Mouse (Mus musculus) intestine, embryonic 16.5 days (tissue): Measurements from ENCODE around the gene Neurod2. TPM values are rescaled to one million over a fixed set of nuclear protein-coding genes. Genes with fewer than 3 reads are reported as not detected.

Source experiments
- ATAC-seq: fragments of 200-750 bp; cut with Nextera tagmentation; 2 replicates; pipeline ENCODE4 v1.8.0; 2017; ENCODE audit warnings: moderate TSS enrichment, moderate library complexity
- H3K27ac ChIP-seq: fragments of 300-500 bp; sonication (generic); 2 replicates; pipeline ENCODE4 v1.5.1; 2014; ENCODE audit warnings: mild to moderate bottlenecking, low read length
- H3K27me3 ChIP-seq: fragments of 300-500 bp; sonication (generic); replicated peaks from 2 replicates; pipeline ENCODE4 v1.6.1; 2014; ENCODE audit warnings: low read length, control low read depth, mixed read lengths; ENCODE audit not compliant: control insufficient read depth, insufficient read depth
- H3K36me3 ChIP-seq: fragments of 300-500 bp; sonication (generic); 2 replicates; pipeline ENCODE4 v1.6.1; 2014; ENCODE audit warnings: low read length, control low read depth; ENCODE audit not compliant: control insufficient read depth, insufficient read depth
- H3K4me1 ChIP-seq: fragments of 300-500 bp; sonication (generic); 2 replicates; pipeline ENCODE4 v1.6.1; 2014; ENCODE audit warnings: low read length, control low read depth, mixed read lengths; ENCODE audit not compliant: control insufficient read depth, insufficient read depth
- H3K4me2 ChIP-seq: fragments of 300-500 bp; sonication (generic); 2 replicates; pipeline ENCODE4 v1.6.1; 2014; ENCODE audit warnings: low read depth, low read length, control low read depth
- H3K4me3 ChIP-seq: fragments of 300-500 bp; sonication (generic); 2 replicates; pipeline ENCODE4 v1.5.1; 2014; ENCODE audit warnings: mild to moderate bottlenecking, low read length
- H3K9ac ChIP-seq: fragments of 300-500 bp; sonication (generic); 2 replicates; pipeline ENCODE4 v1.6.1; 2014; ENCODE audit warnings: low read depth, low read length
- H3K9me3 ChIP-seq: fragments of 300-500 bp; sonication (generic); 2 replicates; pipeline ENCODE4 v1.6.1; 2016; ENCODE audit warnings: low read length, control low read depth; ENCODE audit not compliant: control insufficient read depth
- WGBS: fragments of 180-500 bp; shearing (Covaris S2); extraction: QIAGEN DNeasy Blood & Tissue Kit; methylation state at CpG from one replicate; pipeline ENCODE4 v1.1.7; 2014; 5-methylcytosine and 5-hydroxymethylcytosine counted together
- polyA plus RNA-seq: library from polyadenylated mRNA; unstranded; fragments of >200 nt; fragmentation: Nextera tagmentation; extraction: Ambion mirVana; gene quantifications from 2 replicates; pipeline ENCODE4 v1.2.1, GENCODE M21; 2015

The Neurod2 gene
- polyA plus RNA-seq, 1 experiment from 2014 or later: 0.05 TPM

DNA sequence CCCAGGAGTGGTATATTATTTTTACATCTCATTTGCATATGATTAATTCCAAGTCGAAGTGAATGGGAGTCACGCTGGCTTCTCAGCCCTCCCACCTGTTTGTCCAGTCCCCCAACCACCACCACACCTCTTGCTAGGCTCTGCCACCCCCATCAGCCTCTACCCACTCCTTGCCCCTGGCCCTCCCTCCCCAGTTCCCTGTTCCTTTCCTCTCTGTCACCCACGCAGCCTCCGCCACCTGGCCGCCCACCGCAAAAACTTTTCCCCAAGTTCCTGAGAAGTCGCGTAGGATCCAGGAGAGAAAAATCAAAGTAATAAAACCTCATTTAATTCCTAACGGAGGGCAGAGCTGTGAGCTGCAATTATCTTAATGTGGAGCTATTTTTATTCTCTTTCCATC lies 16.7 kb upstream of the Neurod2 start:
- H3K4me2 ChIP-seq: no peak overlapping the region
- no peak for ATAC-seq
- no peak overlapping the region; the same call in 1 of the 2 replicates for H3K4me3 ChIP-seq
- no peak overlapping the region for H3K27ac ChIP-seq
- no peak overlapping the region for H3K9ac ChIP-seq
- WGBS: 15% methylated on average over 9 of the region's 9 CpGs
- H3K36me3 ChIP-seq: no peaks in the 10 kb centered on the region
- H3K4me1 ChIP-seq: peaks cover 17% of the 10 kb centered on the region
- H3K27me3 ChIP-seq: peaks cover 53% of the 10 kb centered on the region
- no peaks in the 10 kb centered on the region for H3K9me3 ChIP-seq

DNA sequence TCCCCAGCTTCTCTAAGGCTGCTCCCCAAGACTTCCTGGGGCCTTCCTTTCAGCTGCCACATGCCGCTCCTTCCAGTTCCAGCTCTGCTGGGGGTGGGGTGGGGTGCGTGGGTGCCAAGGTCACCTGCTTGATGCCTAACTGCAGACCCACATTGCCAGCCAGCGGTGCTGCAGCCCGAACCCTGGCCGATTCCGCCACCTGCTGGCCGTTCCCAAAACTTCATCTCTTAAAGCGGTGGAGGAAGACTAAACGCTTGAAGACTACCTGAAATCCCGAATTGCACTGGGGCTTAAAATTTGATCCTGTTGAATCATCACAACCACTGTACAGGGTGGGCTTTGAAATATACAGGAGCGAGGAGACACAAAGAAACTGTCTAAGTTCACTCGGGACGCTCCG lies 15.8 kb upstream of the Neurod2 start:
- no peak overlapping the region for H3K27ac ChIP-seq
- no peak for ATAC-seq
- peaks cover 54% of the 10 kb centered on the region for H3K27me3 ChIP-seq
- H3K4me2 ChIP-seq: peak overlapping the region; percentile 50
- peaks cover 15% of the 10 kb centered on the region for H3K4me1 ChIP-seq
- WGBS: 2% methylated on average over 14 of the region's 14 CpGs
- H3K9ac ChIP-seq: no peak overlapping the region; the same call in 1 of the 2 replicates
- no peaks in the 10 kb centered on the region for H3K9me3 ChIP-seq
- H3K4me3 ChIP-seq: peak overlapping the region; percentile 26
- no peaks in the 10 kb centered on the region for H3K36me3 ChIP-seq

DNA sequence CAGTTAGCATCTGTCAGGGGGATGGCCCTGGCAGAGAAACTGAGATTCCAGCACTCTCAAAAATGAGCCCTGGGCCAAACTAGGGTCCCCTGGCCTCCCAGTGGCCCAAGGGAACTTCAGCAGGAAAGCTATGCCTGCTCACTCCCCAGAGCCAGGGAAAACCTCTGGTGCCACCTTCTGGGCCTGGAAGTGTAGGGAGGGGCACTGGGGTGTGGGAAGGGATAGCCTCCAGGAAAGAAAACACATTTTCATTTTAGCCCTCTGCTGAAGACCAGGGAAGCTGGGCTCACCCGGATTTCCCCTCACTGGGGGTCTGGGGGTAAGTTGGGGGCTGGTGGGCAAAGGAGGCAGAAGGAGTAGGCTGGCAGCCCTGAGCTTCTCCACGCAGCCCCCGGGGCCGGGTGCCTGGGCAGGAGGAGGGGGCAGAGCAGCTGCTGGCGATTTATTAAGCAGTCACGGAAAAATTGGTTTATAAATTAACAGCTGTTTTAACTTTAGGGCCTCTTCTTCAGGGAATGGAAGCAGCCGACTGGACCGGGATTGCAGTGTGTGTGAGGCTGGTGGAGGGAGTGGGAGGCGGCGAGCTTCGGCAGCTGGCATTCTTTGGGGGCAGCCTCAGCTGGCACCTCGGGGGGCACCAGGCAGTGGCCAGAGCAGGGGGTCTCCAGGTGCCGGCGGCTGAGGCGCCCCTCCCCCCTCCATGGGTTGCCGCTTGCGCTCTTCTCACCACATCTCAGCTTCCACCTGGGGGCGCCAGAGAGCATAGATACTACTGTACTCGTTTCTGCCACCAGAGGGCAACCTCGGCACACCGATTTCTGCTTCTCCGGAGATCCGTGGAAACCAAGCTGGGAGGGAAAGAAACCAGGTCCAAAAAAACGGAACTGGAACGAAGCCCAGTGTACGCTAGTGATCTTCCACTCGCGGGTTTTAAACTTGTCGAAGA lies 12.8 kb upstream of the Neurod2 start:
- peak overlapping the region; percentile 77 for H3K4me2 ChIP-seq
- H3K4me3 ChIP-seq: peak overlapping the region; percentile 45
- WGBS: under 1% methylated on average over 29 of the region's 29 CpGs
- peaks cover 52% of the 10 kb centered on the region for H3K27me3 ChIP-seq
- H3K9ac ChIP-seq: peak overlapping the region; percentile 58; the same call in 1 of the 2 replicates
- no peaks in the 10 kb centered on the region for H3K9me3 ChIP-seq
- H3K4me1 ChIP-seq: peaks cover 28% of the 10 kb centered on the region
- no peaks in the 10 kb centered on the region for H3K36me3 ChIP-seq
- no peak overlapping the region for H3K27ac ChIP-seq
- peak; percentile 49 for ATAC-seq

DNA sequence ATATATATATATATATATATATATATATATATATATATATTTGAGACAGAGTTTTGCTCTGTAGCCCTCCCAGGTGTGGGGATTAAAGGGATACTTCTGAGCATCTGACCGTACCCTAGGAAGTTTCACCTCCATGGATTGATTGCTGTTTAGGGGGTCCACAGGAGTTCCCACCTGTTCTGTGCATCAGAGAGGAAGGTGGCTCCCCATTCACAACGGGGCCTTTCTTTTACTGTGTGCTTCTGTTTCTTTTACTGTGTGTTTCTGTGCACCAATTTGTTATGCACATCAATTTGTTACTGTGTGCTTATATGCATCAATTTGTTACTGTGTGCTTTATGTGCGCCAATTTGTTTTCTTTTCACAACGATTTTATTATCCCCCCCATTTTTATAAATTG lies 11.7 kb upstream of the Neurod2 start:
- Histone ChIP-seq H3K27ac (no peak overlapping the region), H3K9me3 (no peaks in the 10 kb centered on the region), H3K9ac (no peak overlapping the region), H3K4me2 (no peak overlapping the region), H3K36me3 (no peaks in the 10 kb centered on the region), H3K27me3 (peaks cover 58% of the 10 kb centered on the region), H3K4me1 (peaks cover 28% of the 10 kb centered on the region), H3K4me3 (no peak overlapping the region)
- 65% methylated on average over 4 of the region's 4 CpGs for WGBS
- no peak for ATAC-seq

DNA sequence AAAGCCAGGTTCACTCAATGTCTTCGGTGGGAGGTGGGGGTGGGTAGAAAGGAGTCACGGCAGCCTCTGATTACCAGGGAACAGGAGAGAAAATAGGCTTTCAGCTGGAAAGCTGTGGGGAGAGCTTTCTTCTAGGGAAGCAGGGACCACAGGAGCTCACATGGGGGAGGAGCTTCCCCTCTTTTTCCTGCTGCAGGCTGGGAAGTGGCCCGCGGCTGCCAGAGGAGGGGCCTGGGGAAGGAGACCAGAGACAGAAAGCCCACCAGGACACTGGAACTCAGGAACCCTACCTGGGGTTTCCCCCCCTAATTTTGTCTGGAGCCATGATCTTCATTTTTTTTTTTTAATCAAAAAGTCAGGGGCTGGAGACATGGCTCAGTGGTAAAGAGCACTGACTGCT lies 11.1 kb upstream of the Neurod2 start:
- Histone ChIP-seq H3K4me2 (no peak overlapping the region), H3K27me3 (peaks cover 64% of the 10 kb centered on the region), H3K36me3 (no peaks in the 10 kb centered on the region), H3K9ac (no peak overlapping the region), H3K4me3 (no peak overlapping the region), H3K27ac (no peak overlapping the region), H3K9me3 (no peaks in the 10 kb centered on the region), H3K4me1 (peaks cover 28% of the 10 kb centered on the region)
- WGBS: 14% methylated on average over 4 of the region's 4 CpGs
- no peak for ATAC-seq

DNA sequence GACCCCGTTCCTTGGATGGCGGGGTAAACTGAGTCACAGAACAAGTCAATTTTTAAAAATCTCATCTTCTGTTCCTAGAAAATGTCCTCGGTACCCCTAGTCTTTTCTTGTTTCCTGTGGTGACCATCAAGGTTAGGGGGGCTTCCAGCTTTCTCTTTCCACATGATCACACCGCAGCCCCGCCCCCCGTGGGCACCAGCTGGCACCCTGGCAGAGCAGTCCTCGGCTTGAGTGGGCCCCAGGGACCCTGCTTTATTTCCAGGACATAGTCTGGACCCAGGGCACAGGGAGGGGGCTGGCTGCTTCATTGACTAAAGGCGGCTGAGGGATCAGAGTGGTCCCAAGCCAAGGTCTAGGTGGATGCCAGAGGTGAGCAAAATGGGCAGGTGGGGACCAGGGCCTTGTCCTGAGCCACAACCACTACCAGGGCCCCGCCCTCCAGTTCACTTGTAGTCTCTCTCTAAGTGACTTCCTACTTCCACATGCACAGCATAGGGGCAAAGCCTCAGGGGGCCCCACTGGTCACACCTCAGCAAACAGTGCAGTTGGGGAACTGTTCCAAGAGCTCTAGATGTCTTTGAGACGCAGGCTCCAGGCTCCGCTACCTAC lies 10.3 kb upstream of the Neurod2 start:
- Histone ChIP-seq H3K4me1 (peaks cover 34% of the 10 kb centered on the region), H3K9me3 (no peaks in the 10 kb centered on the region), H3K9ac (no peak overlapping the region), H3K36me3 (no peaks in the 10 kb centered on the region), H3K27me3 (peaks cover 67% of the 10 kb centered on the region), H3K27ac (no peak overlapping the region), H3K4me2 (peak overlapping the region; percentile 99; the same call in 1 of the 2 replicates), H3K4me3 (no peak overlapping the region; the same call in 1 of the 2 replicates)
- ATAC-seq: peak; percentile 21; the same call in 1 of the 2 replicates
- 12% methylated on average over 11 of the region's 11 CpGs for WGBS

DNA sequence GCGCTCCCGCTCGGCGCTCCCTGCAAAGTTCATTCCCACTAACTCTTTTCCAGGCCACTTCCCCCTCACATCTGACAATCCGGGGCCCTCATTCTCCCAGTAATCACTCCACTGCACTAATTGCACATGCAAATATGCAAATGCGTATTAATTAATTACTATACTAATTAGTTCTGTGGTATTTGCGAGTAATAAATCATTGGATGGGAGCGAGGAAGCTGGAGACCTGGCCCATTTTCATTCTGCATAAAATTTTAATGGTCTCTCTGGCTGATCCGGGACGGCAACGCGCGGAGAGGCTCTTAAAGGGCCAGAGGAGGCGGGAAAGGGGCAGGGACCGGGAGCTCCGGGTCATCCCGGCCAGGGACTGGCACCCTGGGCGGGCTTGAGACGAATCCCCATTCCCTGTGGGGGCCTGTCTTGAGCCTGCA lies 9.6 kb upstream of the Neurod2 start:
- no peak for ATAC-seq
- WGBS: under 1% methylated on average over 19 of the region's 19 CpGs

DNA sequence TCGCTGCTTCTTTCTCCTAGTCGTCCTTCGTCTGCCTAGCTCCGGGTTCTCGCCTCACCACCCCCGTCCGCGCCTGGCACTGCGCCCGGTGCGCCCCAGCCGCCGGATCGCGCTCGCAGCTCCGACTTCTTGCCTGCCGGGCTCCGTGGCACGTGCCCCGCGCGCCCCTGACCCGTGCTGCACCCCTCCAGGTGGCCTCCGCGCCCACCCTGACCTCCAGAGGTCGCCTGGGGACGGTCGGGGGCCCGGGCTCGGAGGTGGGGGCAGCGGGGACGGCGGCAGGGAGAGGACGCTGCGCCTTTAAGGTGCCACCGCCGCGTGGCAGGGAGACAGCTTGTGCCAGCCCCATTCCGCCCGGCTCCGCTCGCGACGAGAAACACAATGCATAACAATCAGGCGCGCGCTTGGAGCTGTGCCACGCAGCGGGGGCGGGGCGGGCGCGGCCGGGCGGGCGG lies 9.1 kb upstream of the Neurod2 start:
- 1% methylated on average over 47 of the region's 57 CpGs for WGBS
- peaks cover 79% of the 10 kb centered on the region for H3K27me3 ChIP-seq
- ATAC-seq: no peak

More for the DNA sequence above, 9.6 kb upstream of the Neurod2 start:
- no peaks in the 10 kb centered on the region for H3K9me3 ChIP-seq
- peaks cover 41% of the 10 kb centered on the region for H3K4me1 ChIP-seq
- H3K27me3 ChIP-seq: peaks cover 74% of the 10 kb centered on the region
- H3K4me2 ChIP-seq: peak overlapping the region; percentile 99
- no peaks in the 10 kb centered on the region for H3K36me3 ChIP-seq
- peak overlapping the region; percentile 61 for H3K4me3 ChIP-seq
- H3K27ac ChIP-seq: no peak overlapping the region
- peak overlapping the region; percentile 64 for H3K9ac ChIP-seq

More for the DNA sequence above, 9.1 kb upstream of the Neurod2 start:
- H3K9me3 ChIP-seq: no peaks in the 10 kb centered on the region
- H3K4me2 ChIP-seq: peak overlapping the region; percentile 99
- no peaks in the 10 kb centered on the region for H3K36me3 ChIP-seq
- H3K9ac ChIP-seq: peak overlapping the region; percentile 64
- H3K27ac ChIP-seq: no peak overlapping the region
- H3K4me3 ChIP-seq: peak overlapping the region; percentile 61
- H3K4me1 ChIP-seq: peaks cover 41% of the 10 kb centered on the region
